Mouse (Mus musculus): ENCODE measurements at regions not wholly inside any gene's neighbourhood (a gene's known extent, or its start where the extent isn't known, plus 50 kb on each side); places are given as distances from the start of the nearest gene placed in this dataset.

DNA sequence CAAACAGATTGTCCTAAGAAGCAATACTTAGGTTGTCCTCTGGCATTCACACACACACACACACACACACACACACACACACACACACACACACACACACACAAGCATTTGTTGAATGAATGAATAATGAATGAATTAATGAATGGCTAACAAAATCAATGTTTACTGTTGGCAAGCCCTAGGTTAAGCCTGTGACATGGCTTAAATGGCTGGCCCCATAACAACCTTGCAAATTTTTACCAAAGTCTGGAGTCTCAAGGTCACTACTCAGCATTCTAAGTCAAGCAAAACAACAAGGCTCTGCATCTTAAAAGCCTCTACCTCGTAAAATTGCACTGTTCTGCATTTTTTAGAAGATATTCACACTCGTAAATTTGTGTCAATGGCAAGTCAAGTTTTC is 357.1 kb downstream of the Cdk5rap2 start:
- DNase-seq: no peak
- Histone ChIP-seq H3K4me3 (replicated peaks; ENCODE audit: low read depth, low read length) (no peak overlapping the region), H3K9ac (replicated peaks; ENCODE audit: low read length) (no peak overlapping the region), H3K4me1 (ENCODE audit: control insufficient read depth, insufficient read depth, low read length) (no peaks in the 10 kb centered on the region), H3K27ac (replicated peaks; ENCODE audit: low read depth, low read length) (no peak overlapping the region), H3K36me3 (ENCODE audit: control insufficient read depth, insufficient read depth, low read length) (no peaks in the 10 kb centered on the region), H3K9me3 (ENCODE audit: control insufficient read depth, low read length) (no peaks in the 10 kb centered on the region), H3K4me2 (ENCODE audit: low read length) (no peak overlapping the region), H3K27me3 (ENCODE audit: control insufficient read depth, insufficient read depth, low read length) (no peaks in the 10 kb centered on the region)
- 84% methylated on average over 2 of the region's 2 CpGs for WGBS
- no peak for ATAC-seq (ENCODE audit: low FRiP score, low TSS enrichment)

DNA sequence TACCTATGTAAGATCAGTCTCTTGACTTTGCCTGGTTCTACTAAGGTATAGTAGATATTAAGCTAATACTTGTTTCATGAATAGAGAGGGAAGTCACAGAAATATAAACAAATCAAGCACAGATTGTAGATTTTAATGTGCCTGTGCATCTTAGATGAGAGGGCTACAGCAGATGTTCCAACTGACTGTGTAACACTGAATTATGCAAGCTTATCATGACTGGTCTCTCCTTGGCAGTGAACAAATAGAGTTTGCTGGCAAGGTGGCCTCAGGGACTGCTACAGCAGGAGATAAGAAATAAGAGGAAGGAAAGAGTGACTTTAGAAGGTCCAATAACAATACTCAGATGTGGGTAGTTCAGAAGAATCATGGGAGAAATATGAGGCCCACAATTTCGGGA is 372.0 kb downstream of the Cdk5rap2 start:
- H3K4me2 ChIP-seq (ENCODE audit: low read length): no peak overlapping the region
- no peaks in the 10 kb centered on the region for H3K9me3 ChIP-seq (ENCODE audit: control insufficient read depth, low read length)
- no peak overlapping the region for H3K9ac ChIP-seq (replicated peaks; ENCODE audit: low read length)
- 88% methylated on average over 1 of the region's 1 CpGs for WGBS
- no peaks in the 10 kb centered on the region for H3K4me1 ChIP-seq (ENCODE audit: control insufficient read depth, insufficient read depth, low read length)
- ATAC-seq (ENCODE audit: low FRiP score, low TSS enrichment): no peak
- no peaks in the 10 kb centered on the region for H3K27me3 ChIP-seq (ENCODE audit: control insufficient read depth, insufficient read depth, low read length)
- H3K36me3 ChIP-seq (ENCODE audit: control insufficient read depth, insufficient read depth, low read length): no peaks in the 10 kb centered on the region
- H3K27ac ChIP-seq (replicated peaks; ENCODE audit: low read depth, low read length): no peak overlapping the region
- H3K4me3 ChIP-seq (replicated peaks; ENCODE audit: low read depth, low read length): no peak overlapping the region
- no peak for DNase-seq

DNA sequence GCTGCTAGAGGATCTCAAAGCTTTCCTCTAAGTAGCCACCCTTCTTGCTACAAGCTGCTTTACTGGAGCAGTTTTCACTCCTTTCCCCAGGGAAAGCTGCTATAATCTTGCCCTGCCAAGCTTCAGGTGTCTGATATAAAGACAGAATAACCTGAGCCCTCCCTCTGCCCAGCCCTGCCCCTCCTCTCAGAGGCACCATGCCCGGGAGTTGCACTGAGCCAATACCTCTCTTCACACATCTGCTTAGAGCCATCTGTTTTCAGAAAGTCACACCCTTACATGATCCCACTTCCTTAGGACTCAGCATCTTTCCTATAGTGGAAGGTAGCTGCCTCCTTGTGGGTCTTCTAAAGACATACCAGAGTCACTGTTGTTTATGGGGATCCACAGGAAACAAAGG is 374.3 kb downstream of the Cdk5rap2 start:
- no peak overlapping the region for H3K27ac ChIP-seq (replicated peaks; ENCODE audit: low read depth, low read length)
- DNase-seq (no peak), ATAC-seq (ENCODE audit: low FRiP score, low TSS enrichment) (no peak)
- H3K9ac ChIP-seq (replicated peaks; ENCODE audit: low read length): no peak overlapping the region
- H3K4me2 ChIP-seq (ENCODE audit: low read length): no peak overlapping the region
- H3K9me3 ChIP-seq (ENCODE audit: control insufficient read depth, low read length): no peaks in the 10 kb centered on the region
- no peak overlapping the region for H3K4me3 ChIP-seq (replicated peaks; ENCODE audit: low read depth, low read length)
- no peaks in the 10 kb centered on the region for H3K27me3 ChIP-seq (ENCODE audit: control insufficient read depth, insufficient read depth, low read length)
- 72% methylated on average over 1 of the region's 1 CpGs for WGBS
- H3K36me3 ChIP-seq (ENCODE audit: control insufficient read depth, insufficient read depth, low read length): no peaks in the 10 kb centered on the region
- H3K4me1 ChIP-seq (ENCODE audit: control insufficient read depth, insufficient read depth, low read length): no peaks in the 10 kb centered on the region

DNA sequence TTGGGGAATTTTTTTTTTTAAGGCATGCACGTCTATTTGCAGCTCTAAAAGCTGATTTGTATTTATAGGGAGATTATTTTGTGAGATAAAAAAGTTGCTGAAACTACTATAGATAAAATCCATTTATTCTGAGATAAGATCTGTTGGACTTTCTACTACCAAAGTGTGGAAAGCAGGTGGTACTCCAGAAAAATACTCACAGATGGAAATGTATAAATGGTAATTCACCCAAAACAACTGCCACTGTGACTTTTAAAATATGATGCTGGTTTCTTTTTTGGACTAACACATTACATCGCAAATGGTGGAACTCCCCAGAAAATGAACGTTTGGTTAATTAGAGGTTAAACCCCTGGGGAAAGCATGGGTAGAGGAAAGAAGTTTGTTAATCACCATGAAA is 377.7 kb downstream of the Cdk5rap2 start:
- 61% methylated on average over 3 of the region's 3 CpGs for WGBS
- no peak overlapping the region for H3K4me2 ChIP-seq (ENCODE audit: low read length)

GRCm38 (mm10) chr4:70026848-70027247 is 383.4 kb downstream of the Cdk5rap2 start:
- H3K36me3 ChIP-seq (ENCODE audit: control insufficient read depth, insufficient read depth, low read length): no peaks in the 10 kb centered on the region
- H3K4me3 ChIP-seq (replicated peaks; ENCODE audit: low read depth, low read length): no peak overlapping the region
- no peaks in the 10 kb centered on the region for H3K4me1 ChIP-seq (ENCODE audit: control insufficient read depth, insufficient read depth, low read length)
- H3K9me3 ChIP-seq (ENCODE audit: control insufficient read depth, low read length): no peaks in the 10 kb centered on the region; the same call in 1 of the 2 replicates
- ATAC-seq (ENCODE audit: low FRiP score, low TSS enrichment) (no peak), DNase-seq (no peak)
- no peaks in the 10 kb centered on the region for H3K27me3 ChIP-seq (ENCODE audit: control insufficient read depth, insufficient read depth, low read length)
- no peak overlapping the region for H3K4me2 ChIP-seq (ENCODE audit: low read length)
- no peak overlapping the region for H3K27ac ChIP-seq (replicated peaks; ENCODE audit: low read depth, low read length)
- WGBS: 72% methylated on average over 8 of the region's 8 CpGs
- H3K9ac ChIP-seq (replicated peaks; ENCODE audit: low read length): no peak overlapping the region

More for the DNA sequence above, 377.7 kb downstream of the Cdk5rap2 start:
- DNase-seq (no peak), ATAC-seq (ENCODE audit: low FRiP score, low TSS enrichment) (no peak)
- Histone ChIP-seq H3K4me1 (ENCODE audit: control insufficient read depth, insufficient read depth, low read length) (no peaks in the 10 kb centered on the region), H3K4me3 (replicated peaks; ENCODE audit: low read depth, low read length) (no peak overlapping the region), H3K36me3 (ENCODE audit: control insufficient read depth, insufficient read depth, low read length) (no peaks in the 10 kb centered on the region), H3K9me3 (ENCODE audit: control insufficient read depth, low read length) (no peaks in the 10 kb centered on the region; the same call in 1 of the 2 replicates), H3K9ac (replicated peaks; ENCODE audit: low read length) (no peak overlapping the region), H3K27ac (replicated peaks; ENCODE audit: low read depth, low read length) (no peak overlapping the region), H3K27me3 (ENCODE audit: control insufficient read depth, insufficient read depth, low read length) (no peaks in the 10 kb centered on the region)

- Histone ChIP-seq H3K9ac (replicated peaks; ENCODE audit: low read length) (no peak overlapping the region), H3K36me3 (ENCODE audit: control insufficient read depth, insufficient read depth, low read length) (no peaks in the 10 kb centered on the region), H3K4me1 (ENCODE audit: control insufficient read depth, insufficient read depth, low read length) (no peaks in the 10 kb centered on the region), H3K4me2 (ENCODE audit: low read length) (no peak overlapping the region), H3K27me3 (ENCODE audit: control insufficient read depth, insufficient read depth, low read length) (no peaks in the 10 kb centered on the region), H3K4me3 (replicated peaks; ENCODE audit: low read depth, low read length) (no peak overlapping the region), H3K27ac (replicated peaks; ENCODE audit: low read depth, low read length) (no peak overlapping the region), H3K9me3 (ENCODE audit: control insufficient read depth, low read length) (peaks cover 3% of the 10 kb centered on the region; the same call in 1 of the 2 replicates)
- 91% methylated on average over 3 of the region's 3 CpGs for WGBS
- DNase-seq (no peak), ATAC-seq (ENCODE audit: low FRiP score, low TSS enrichment) (no peak)
These were observed 385.3 kb downstream of the Cdk5rap2 start for GRCm38 (mm10) chr4:70024838-70025376.

- Histone ChIP-seq H3K27ac (replicated peaks; ENCODE audit: low read depth, low read length) (no peak overlapping the region), H3K4me2 (ENCODE audit: low read length) (no peak overlapping the region), H3K27me3 (ENCODE audit: control insufficient read depth, insufficient read depth, low read length) (no peaks in the 10 kb centered on the region), H3K4me3 (replicated peaks; ENCODE audit: low read depth, low read length) (no peak overlapping the region), H3K9me3 (ENCODE audit: control insufficient read depth, low read length) (0 out of 2 replicates have a peak, but pooled peaks cover 3% of the 10 kb centered on the region), H3K36me3 (ENCODE audit: control insufficient read depth, insufficient read depth, low read length) (no peaks in the 10 kb centered on the region), H3K9ac (replicated peaks; ENCODE audit: low read length) (no peak overlapping the region), H3K4me1 (ENCODE audit: control insufficient read depth, insufficient read depth, low read length) (no peaks in the 10 kb centered on the region)
- WGBS: 39% methylated on average over 6 of the region's 6 CpGs
- ATAC-seq (ENCODE audit: low FRiP score, low TSS enrichment): no peak
- no peak for DNase-seq
These were observed 389.3 kb downstream of the Cdk5rap2 start for GRCm38 (mm10) chr4:70020905-70021470.

DNA sequence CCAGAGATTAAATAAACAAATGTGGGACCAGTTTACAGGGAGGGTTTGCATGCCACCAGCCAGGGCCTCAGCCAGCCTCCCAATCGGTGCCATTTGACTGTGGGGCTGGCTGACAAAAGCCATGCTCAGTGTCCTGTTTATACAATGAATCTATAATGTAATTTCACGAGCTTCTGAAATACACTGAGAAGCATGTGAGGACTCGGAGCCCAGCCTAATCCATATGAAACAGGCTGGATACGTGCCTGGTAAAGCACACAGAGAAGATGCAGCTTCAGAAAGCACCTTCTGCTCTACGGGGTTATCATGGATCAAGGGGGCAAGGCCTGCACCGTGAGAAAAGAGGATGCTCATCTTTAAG is 398.0 kb downstream of the Cdk5rap2 start:
- ATAC-seq (ENCODE audit: low FRiP score, low TSS enrichment): peak; percentile 51

More for the DNA sequence above, 398.0 kb downstream of the Cdk5rap2 start:
- Histone ChIP-seq H3K4me1 (ENCODE audit: control insufficient read depth, insufficient read depth, low read length) (peaks cover 5% of the 10 kb centered on the region; the same call in 1 of the 2 replicates), H3K27ac (replicated peaks; ENCODE audit: low read depth, low read length) (peak overlapping the region; percentile 61), H3K4me3 (replicated peaks; ENCODE audit: low read depth, low read length) (no peak overlapping the region), H3K27me3 (ENCODE audit: control insufficient read depth, insufficient read depth, low read length) (no peaks in the 10 kb centered on the region), H3K9ac (replicated peaks; ENCODE audit: low read length) (no peak overlapping the region; the same call in 1 of the 2 replicates), H3K4me2 (ENCODE audit: low read length) (no peak overlapping the region), H3K9me3 (ENCODE audit: control insufficient read depth, low read length) (no peaks in the 10 kb centered on the region), H3K36me3 (ENCODE audit: control insufficient read depth, insufficient read depth, low read length) (no peaks in the 10 kb centered on the region)
- peak; percentile 46 for DNase-seq
- WGBS: 33% methylated on average over 6 of the region's 6 CpGs

Data from midbrain, embryonic 14.5 days (tissue).